Mouse (Mus musculus): Measurements from ENCODE around the gene Astn2.

- TF ChIP-seq CHD2 (IDR thresholded peaks at IDR 0.05; ENCODE audit: low read length), result no peak
- no peak for TF ChIP-seq ZC3H11A (IDR thresholded peaks at IDR 0.05; ENCODE audit: low read depth, low read length)
- no peak for TF ChIP-seq GABPA (IDR thresholded peaks at IDR 0.05; ENCODE audit: low read depth, low read length)
- no peak for TF ChIP-seq POLR2A (IDR thresholded peaks at IDR 0.05; ENCODE audit: control insufficient read depth in 1 of 2, insufficient read depth in 1 of 2, low read depth in 1 of 2, low read length in 2 of 2, poor library complexity in 1 of 2)
- no peak for TF ChIP-seq ZMIZ1 (IDR thresholded peaks at IDR 0.05; ENCODE audit: low read depth, low read length)
- no peak for TF ChIP-seq GATA1 (IDR thresholded peaks at IDR 0.05; ENCODE audit: low read depth, low read length)
- TF ChIP-seq POLR2AphosphoS2 (IDR thresholded peaks at IDR 0.05; ENCODE audit: low read length), result no peak
- TF ChIP-seq EP300 (IDR thresholded peaks at IDR 0.05; ENCODE audit: low read depth in 1 of 2, low read length in 2 of 2), result no peak
Measured at GRCm38 (mm10) chr4:65752941-65753340, 651.5 kb downstream of the Astn2 start.

Data from MEL (cell line).